Mouse (Mus musculus) bone marrow, adult 2 months (tissue): ENCODE measurements around the gene Dbnl.

Experiments used
- CTCF ChIP-seq: fragments of 200-500 bp; IDR thresholded peaks from 2 replicates; pipeline ENCODE4 v1.5.1; 2011; ENCODE audit warnings: low read length, control low read depth; ENCODE audit not compliant: control insufficient read depth, insufficient read depth
- POLR2A ChIP-seq: fragments of 200-500 bp; IDR thresholded peaks from 2 replicates; pipeline ENCODE4 v1.6.1; 2011; ENCODE audit warnings: low read depth, mild to moderate bottlenecking, control low read depth, low read length, borderline replicate concordance; ENCODE audit not compliant: control insufficient read depth

GRCm38 (mm10) chr11:5850452-5850851 is 62.2 kb downstream of the Dbnl start:
- TF ChIP-seq CTCF, result no peak
- TF ChIP-seq POLR2A, result no peak
